Mouse (Mus musculus): ENCODE measurements around the gene Trabd.

DNA sequence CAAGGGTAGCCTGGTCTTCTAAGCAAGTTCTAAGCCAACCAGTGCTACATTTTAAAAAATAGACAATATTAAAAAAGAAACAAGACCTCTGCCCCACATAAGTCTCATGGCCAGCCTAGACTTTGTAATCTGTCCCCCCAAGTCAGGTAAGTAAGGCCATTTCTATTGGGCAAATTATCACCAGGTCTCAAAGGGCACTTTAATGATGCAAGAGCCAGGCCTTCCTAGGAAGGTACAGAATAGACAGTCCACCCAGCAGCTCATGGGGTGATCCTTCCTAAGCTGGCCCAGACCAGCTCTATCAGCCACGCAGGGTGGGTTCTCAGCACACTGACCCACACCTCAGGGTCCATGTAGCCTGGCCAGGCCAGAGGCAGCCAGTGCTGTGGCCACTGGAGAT is 9.0 kb downstream of the Trabd start:
- TF ChIP-seq POLR2A (IDR thresholded peaks at IDR 0.05; ENCODE audit: borderline replicate concordance, control insufficient read depth, low read depth, low read length) (no peak), CTCF (IDR thresholded peaks at IDR 0.05; ENCODE audit: control insufficient read depth, insufficient read depth, low read length) (no peak)
